Mouse (Mus musculus) T-helper 1 cell (primary cell): ENCODE results near the gene Cts3.
"Not testable (repeated sequence)": the region's sequence is repeated elsewhere in the genome, so short reads cannot be mapped to it uniquely, and the experiment has no call there.

Experiments used
- in situ Hi-C: fragments of 300-600 bp; cut with MboI, MseI; formaldehyde crosslinking; loops from one replicate; pipeline ENCODE4 v1.15.1; 2025; ENCODE audit warnings: high pct_unique_total_duplicates

The Cts3 gene

GRCm38 (mm10) chr13:61570027-61570426 is at the start of gene Cts3:
Cts3 (minus strand) TSS chr13:61570127.
- in situ Hi-C loops = no loop called here

DNA sequence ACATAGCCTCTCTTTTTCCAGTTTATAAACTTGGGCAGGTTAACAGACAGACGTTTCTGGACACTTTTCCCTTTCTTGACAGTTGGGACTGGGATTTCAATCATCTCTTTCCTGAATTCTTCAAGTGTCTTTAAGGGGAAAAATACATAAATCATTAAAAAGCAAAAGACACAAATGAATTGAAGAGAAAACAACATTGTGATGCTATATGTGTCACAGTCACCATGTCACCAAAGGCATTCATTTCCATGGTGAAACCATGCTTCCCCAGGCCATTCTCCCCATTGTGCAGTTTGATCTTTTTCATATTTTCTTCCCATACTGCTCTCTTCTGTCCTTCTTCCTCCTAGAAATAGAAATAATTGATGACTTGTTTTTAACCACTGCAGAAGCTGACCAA is 1.9 kb downstream of the Cts3 start, which contains the start of gene Gm49352:
Gene Gm49352, minus strand, starts transcription at position 101 of the 400 bp plus-strand sequence.
- in situ Hi-C loops = not testable (repeated sequence)

- in situ Hi-C loops = no loop called here
Observed at GRCm38 (mm10) chr13:61541631-61542030, 28.3 kb downstream of the Cts3 start, which contains the start of gene Ctsm. Ctsm (minus strand) TSS chr13:61541839.
